In the genomic region with DNA sequence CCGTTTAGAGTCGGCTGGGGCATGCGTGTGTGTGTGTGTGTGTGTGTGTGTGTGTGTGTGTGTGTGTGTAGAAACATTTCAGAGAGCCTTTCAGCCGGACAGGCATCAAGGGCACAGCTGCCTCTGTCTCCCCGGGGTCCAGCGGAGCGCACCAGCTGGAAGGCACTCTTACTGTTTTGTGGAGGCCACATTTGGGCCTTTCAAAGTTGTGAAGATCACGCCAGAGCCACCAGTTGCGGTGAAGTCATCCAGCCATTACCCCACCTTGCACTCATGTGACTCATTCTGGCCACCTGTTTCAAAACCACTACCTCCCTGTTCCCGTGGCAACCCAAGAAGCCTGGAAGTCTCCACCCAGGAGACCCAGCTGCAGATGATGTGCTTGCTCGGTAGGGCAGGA, we compare ENCODE assay signal across 17 mouse cellular contexts. TPM values are rescaled to one million over a fixed set of nuclear protein-coding genes. Genes with fewer than 3 reads are reported as not detected.
DNase-seq lines count a peak whose midpoint lies in the region; ATAC-seq lines count a peak whose summit lies in the region.
"Had no signal": no experiment of that assay in that cellular context is flagged by ENCODE, and none has a peak within 500 bp of the region (broad histone marks: within the 10 kb centered on the region; RNA-seq: fewer than 3 reads in every experiment).

No protein-coding gene starts in this region.

- H3K4me1 ChIP-seq in hindbrain, embryonic 12.5 days: peaks cover 34% of the 10 kb centered on the region
- H3K4me1 ChIP-seq in hindbrain, embryonic 16.5 days (ENCODE audit: control insufficient read depth, insufficient read depth, low read depth, low read length): peaks cover 24% of the 10 kb centered on the region
- H3K4me1 ChIP-seq in forebrain, embryonic 15.5 days: peaks cover 21% of the 10 kb centered on the region

- H3K27ac ChIP-seq in hindbrain, embryonic 12.5 days: no peak overlapping the region
- H3K27ac ChIP-seq in hindbrain, embryonic 16.5 days (ENCODE audit: low read depth, low read length): no peak overlapping the region
- H3K27ac ChIP-seq in forebrain, embryonic 15.5 days (replicated peaks): no peak overlapping the region
- H3K27ac ChIP-seq: forebrain, embryonic 10.5 days; hindbrain, embryonic 14.5 days; left cerebral cortex, adult 2 months; liver, embryonic 12.5 days; macrophage; neural tube, embryonic 15.5 days had no signal

- ATAC-seq in hindbrain, embryonic 12.5 days (ENCODE audit: low FRiP score): 0 out of 2 replicates have a peak, but pooled peaks have one; percentile 24
- ATAC-seq in hindbrain, embryonic 16.5 days: no peak
- ATAC-seq in granulocyte monocyte progenitor cell, adult 5-6 weeks (replicated peaks; ENCODE audit: poor library complexity, severe bottlenecking): peak; percentile 27; the same call in 1 of the 2 replicates
- ATAC-seq in forebrain, embryonic 15.5 days (replicated peaks): no peak
- ATAC-seq: liver, embryonic 12.5 days had no signal

- no peaks in the 10 kb centered on the region for H3K9me3 ChIP-seq in hindbrain, embryonic 12.5 days (replicated peaks)
- no peaks in the 10 kb centered on the region for H3K9me3 ChIP-seq in hindbrain, embryonic 16.5 days (ENCODE audit: control insufficient read depth, low read length)
- no peaks in the 10 kb centered on the region for H3K9me3 ChIP-seq in forebrain, embryonic 15.5 days
- H3K9me3 ChIP-seq: forebrain, embryonic 10.5 days; liver, embryonic 12.5 days; neural tube, embryonic 15.5 days had no signal

- H3K36me3 ChIP-seq in hindbrain, embryonic 12.5 days: no peaks in the 10 kb centered on the region
- H3K36me3 ChIP-seq in hindbrain, embryonic 16.5 days (ENCODE audit: control insufficient read depth, insufficient read depth, low read length): no peaks in the 10 kb centered on the region
- H3K36me3 ChIP-seq in forebrain, embryonic 15.5 days: no peaks in the 10 kb centered on the region
- H3K36me3 ChIP-seq: liver, embryonic 12.5 days; neural tube, embryonic 15.5 days had no signal

- H3K4me2 ChIP-seq in hindbrain, embryonic 12.5 days (replicated peaks): no peak overlapping the region
- no peak overlapping the region for H3K4me2 ChIP-seq in hindbrain, embryonic 16.5 days (ENCODE audit: low read length)
- H3K4me2 ChIP-seq in forebrain, embryonic 15.5 days (replicated peaks): no peak overlapping the region
- H3K4me2 ChIP-seq: hindbrain, embryonic 14.5 days; liver, embryonic 12.5 days; neural tube, embryonic 15.5 days had no signal

- peak; percentile 51 for DNase-seq in 3T3-L1 (ENCODE audit: low read depth, low spot score)
- DNase-seq in B cell, adult 2 months: peak; percentile 24 to 27
- no peak for DNase-seq in thymus, postnatal 4 days
- DNase-seq: adrenal gland, postnatal 36 days; cerebellum, adult 11 months; kidney, postnatal 25 days; right cerebral cortex, postnatal 14 days had no signal

- H3K4me3 ChIP-seq in hindbrain, embryonic 12.5 days: no peak overlapping the region
- no peak overlapping the region for H3K4me3 ChIP-seq in hindbrain, embryonic 16.5 days (ENCODE audit: low read length)
- no peak overlapping the region for H3K4me3 ChIP-seq in forebrain, embryonic 15.5 days
- H3K4me3 ChIP-seq: forebrain, embryonic 10.5 days; left cerebral cortex, adult 2 months; liver, embryonic 12.5 days; neural tube, embryonic 15.5 days had no signal

- no peak overlapping the region for H3K9ac ChIP-seq in hindbrain, embryonic 12.5 days
- H3K9ac ChIP-seq in hindbrain, embryonic 16.5 days (ENCODE audit: low read depth, low read length): no peak overlapping the region
- H3K9ac ChIP-seq in forebrain, embryonic 15.5 days (replicated peaks): no peak overlapping the region
- H3K9ac ChIP-seq: hindbrain, embryonic 14.5 days; liver, embryonic 12.5 days; neural tube, embryonic 15.5 days had no signal

- H3K27me3 ChIP-seq in hindbrain, embryonic 12.5 days: no peaks in the 10 kb centered on the region
- no peaks in the 10 kb centered on the region for H3K27me3 ChIP-seq in hindbrain, embryonic 16.5 days (replicated peaks; ENCODE audit: control insufficient read depth, insufficient read depth, low read length)
- no peaks in the 10 kb centered on the region for H3K27me3 ChIP-seq in forebrain, embryonic 15.5 days
- H3K27me3 ChIP-seq: liver, embryonic 12.5 days; neural tube, embryonic 15.5 days had no signal

- WGBS in hindbrain, embryonic 12.5 days: 62% methylated on average over 11 of the region's 11 CpGs
- WGBS in hindbrain, embryonic 16.5 days: 49% methylated on average over 11 of the region's 11 CpGs
- whole genome bisulfite sequencing in forebrain, embryonic 15.5 days: 61% methylated on average over 11 of the region's 11 CpGs

RNA-seq across cellular contexts. Expression of gene Rcan1, which starts 44.8 kb away (rescaled TPM):
- 44.5 and 47.2 TPM in 2 replicates for polyA plus RNA-seq in hindbrain, embryonic 12.5 days (2016; fragmentation: Nextera tagmentation; extraction: Ambion mirVana)
- polyA plus RNA-seq in hindbrain, embryonic 16.5 days (2015; fragmentation: Nextera tagmentation; extraction: Ambion mirVana): 75.7 and 85.5 TPM in 2 replicates
- total RNA-seq in granulocyte monocyte progenitor cell, adult 5-6 weeks (2014; fragmentation: Nextera tagmentation): 6.3 and 11.5 TPM in 2 replicates
- total RNA-seq in granulocyte monocyte progenitor cell, adult 5-6 weeks (2017): 7.4 and 8.0 TPM in 2 replicates
- 49.8 and 52.8 TPM in 2 replicates for polyA plus RNA-seq in forebrain, embryonic 15.5 days (2015; fragmentation: Nextera tagmentation; extraction: Ambion mirVana)

RNA-seq across cellular contexts. Expression of gene Clic6, which starts 59.7 kb away (rescaled TPM):
- polyA plus RNA-seq in hindbrain, embryonic 12.5 days (2016; fragmentation: Nextera tagmentation; extraction: Ambion mirVana): 13.2 and 15.3 TPM in 2 replicates
- 7.8 and 7.9 TPM in 2 replicates for polyA plus RNA-seq in hindbrain, embryonic 16.5 days (2015; fragmentation: Nextera tagmentation; extraction: Ambion mirVana)
- not detected in 2 replicates for total RNA-seq in granulocyte monocyte progenitor cell, adult 5-6 weeks (2014; fragmentation: Nextera tagmentation)
- not detected in 2 replicates for total RNA-seq in granulocyte monocyte progenitor cell, adult 5-6 weeks (2017)
- polyA plus RNA-seq in forebrain, embryonic 15.5 days (2015; fragmentation: Nextera tagmentation; extraction: Ambion mirVana): 4.0 and 9.0 TPM in 2 replicates
- polyA plus RNA-seq: macrophage had no signal

Comparison
In these comparisons a context has a peak if more than half of its experiments do, and no peak if none do; other contexts are left out.
1. ATAC-seq: peak in hindbrain, embryonic 12.5 days (single experiment) and granulocyte monocyte progenitor cell, adult 5-6 weeks (single experiment); none in hindbrain, embryonic 16.5 days (single experiment) and forebrain, embryonic 15.5 days (single experiment).